Mouse (Mus musculus): ENCODE measurements around the gene Slc43a1. TPM values are rescaled to one million over a fixed set of nuclear protein-coding genes. Genes with fewer than 3 reads are reported as not detected.

Gene Slc43a1
- total RNA-seq, 1 experiment, result 30.2 TPM

- H3K27ac ChIP-seq (ENCODE audit: insufficient read depth, low read depth, low read length, poor library complexity, severe bottlenecking), result no peak overlapping the region
- H3K36me3 ChIP-seq (ENCODE audit: control insufficient read depth, insufficient read depth, low read length, poor library complexity, severe bottlenecking), result no peaks in the 10 kb centered on the region
- peak overlapping the region; percentile 78 to 89 for H3K4me3 ChIP-seq (ENCODE audit: insufficient read depth in 1 of 2, low read depth in 1 of 2, low read length in 2 of 2, poor library complexity in 1 of 2, severe bottlenecking in 1 of 2)
- in situ Hi-C loops (cut with MboI; ENCODE audit: low sequenced_read_pairs in 2 of 2, unreplicated experiment in 2 of 2), result no loop called here
- TF ChIP-seq HCFC1 (IDR thresholded peaks at IDR 0.05; ENCODE audit: borderline replicate concordance, insufficient read depth, low read length) (no peak), MAFK (IDR thresholded peaks at IDR 0.05; ENCODE audit: insufficient read depth, low read depth, low read length) (no peak), ZNF384 (IDR thresholded peaks at IDR 0.05; ENCODE audit: low read depth, low read length) (no peak), CHD2 (IDR thresholded peaks at IDR 0.05; ENCODE audit: low read depth, low read length) (no peak), ZC3H11A (IDR thresholded peaks at IDR 0.05; ENCODE audit: borderline replicate concordance, low read depth, low read length) (no peak)
- no peak for DNase-seq (ENCODE audit: low read depth, low spot score)
- peak overlapping the region; percentile 54; the same call in 1 of the 2 replicates for H3K9ac ChIP-seq (ENCODE audit: insufficient read depth, low read depth, low read length, poor library complexity, severe bottlenecking)
- H3K9me3 ChIP-seq (ENCODE audit: control insufficient read depth, insufficient read depth, low read depth, low read length), result no peaks in the 10 kb centered on the region
- H3K4me1 ChIP-seq (ENCODE audit: control insufficient read depth in 2 of 2, insufficient read depth in 2 of 2, low read length in 2 of 2, poor library complexity in 1 of 2), result peaks cover 0 to 14% of the 10 kb centered on the region in 2 experiments; a peak in 2 of 4 replicates
These were observed 48.2 kb downstream of the Slc43a1 start for GRCm38 (mm10) chr2:84886821-84887281.

DNA sequence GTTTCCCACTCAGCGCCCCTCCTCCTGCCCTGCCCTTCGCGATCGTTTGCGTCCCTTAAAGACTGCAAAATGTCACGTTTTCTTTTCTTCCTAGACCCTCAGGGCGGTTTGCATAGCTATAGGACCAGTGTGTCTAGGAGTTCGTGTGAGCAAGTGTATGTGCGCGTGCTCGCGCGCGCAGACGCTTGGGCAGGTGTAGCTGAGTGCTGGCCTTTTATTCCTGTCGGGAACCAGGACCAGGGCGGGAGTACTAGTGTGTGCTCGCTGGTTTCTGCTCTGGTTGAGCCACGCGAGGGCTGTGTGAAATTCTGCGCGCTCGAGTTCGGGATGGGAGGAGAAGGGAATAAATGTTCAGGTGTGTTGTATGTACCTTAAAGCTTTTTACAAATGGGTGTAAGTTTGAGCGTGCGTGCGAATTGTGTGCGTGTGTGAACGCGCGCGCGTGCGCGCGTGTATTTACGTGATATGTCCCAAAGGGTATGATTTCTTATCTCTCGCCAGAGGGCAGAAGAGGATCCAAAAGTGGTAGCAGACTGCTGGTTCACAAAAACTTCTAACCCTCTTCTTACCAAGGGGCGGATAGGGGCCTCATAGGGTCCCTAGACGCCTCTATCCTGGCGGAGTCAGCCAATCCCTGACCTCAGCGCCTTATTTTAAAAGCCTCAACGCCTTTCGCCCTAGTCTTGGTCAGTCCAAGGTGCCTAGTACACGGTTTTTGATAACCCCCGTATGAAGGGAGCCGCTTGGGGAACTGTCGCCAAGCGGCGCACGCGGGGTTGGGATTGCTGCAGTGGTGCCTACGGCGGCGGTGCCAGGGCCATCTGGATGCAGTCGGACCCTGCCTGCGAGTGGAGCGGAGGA is 49.0 kb downstream of the Slc43a1 start:
- H3K27ac ChIP-seq (ENCODE audit: insufficient read depth, low read depth, low read length, poor library complexity, severe bottlenecking), result no peak overlapping the region
- peaks cover 0 to 12% of the 10 kb centered on the region in 2 experiments; a peak in 2 of 4 replicates for H3K4me1 ChIP-seq (ENCODE audit: control insufficient read depth in 2 of 2, insufficient read depth in 2 of 2, low read length in 2 of 2, poor library complexity in 1 of 2)
- peak overlapping the region; percentile 20; the same call in 1 of the 2 replicates for H3K9ac ChIP-seq (ENCODE audit: insufficient read depth, low read depth, low read length, poor library complexity, severe bottlenecking)
- DNase-seq (ENCODE audit: low read depth, low spot score), result no peak
- TF ChIP-seq CHD2 (IDR thresholded peaks at IDR 0.05; ENCODE audit: low read depth, low read length), result no peak
- no peak for TF ChIP-seq ZNF384 (IDR thresholded peaks at IDR 0.05; ENCODE audit: low read depth, low read length)
- TF ChIP-seq ZC3H11A (IDR thresholded peaks at IDR 0.05; ENCODE audit: borderline replicate concordance, low read depth, low read length), result no peak
- no peak; the same call in 1 of the 2 replicates for TF ChIP-seq HCFC1 (IDR thresholded peaks at IDR 0.05; ENCODE audit: borderline replicate concordance, insufficient read depth, low read length)
- TF ChIP-seq MAFK (IDR thresholded peaks at IDR 0.05; ENCODE audit: insufficient read depth, low read depth, low read length), result no peak
- no peaks in the 10 kb centered on the region for H3K9me3 ChIP-seq (ENCODE audit: control insufficient read depth, insufficient read depth, low read depth, low read length)
- H3K4me3 ChIP-seq (ENCODE audit: insufficient read depth in 1 of 2, low read depth in 1 of 2, low read length in 2 of 2, poor library complexity in 1 of 2, severe bottlenecking in 1 of 2), result peak overlapping the region; percentile 78 to 89
- H3K36me3 ChIP-seq (ENCODE audit: control insufficient read depth, insufficient read depth, low read length, poor library complexity, severe bottlenecking), result no peaks in the 10 kb centered on the region
- in situ Hi-C loops (cut with MboI; ENCODE audit: low sequenced_read_pairs in 2 of 2, unreplicated experiment in 2 of 2), result no loop called here

GRCm38 (mm10) chr2:84888657-84889315 is 50.1 kb downstream of the Slc43a1 start:
- H3K9me3 ChIP-seq (ENCODE audit: control insufficient read depth, insufficient read depth, low read depth, low read length), result no peaks in the 10 kb centered on the region
- H3K4me1 ChIP-seq (ENCODE audit: control insufficient read depth in 2 of 2, insufficient read depth in 2 of 2, low read length in 2 of 2, poor library complexity in 1 of 2), result peaks cover 0 to 12% of the 10 kb centered on the region in 2 experiments; a peak in 2 of 4 replicates
- no peak for TF ChIP-seq ZC3H11A (IDR thresholded peaks at IDR 0.05; ENCODE audit: borderline replicate concordance, low read depth, low read length)
- no peak for TF ChIP-seq ZNF384 (IDR thresholded peaks at IDR 0.05; ENCODE audit: low read depth, low read length)
- no peak for TF ChIP-seq MAFK (IDR thresholded peaks at IDR 0.05; ENCODE audit: insufficient read depth, low read depth, low read length)
- TF ChIP-seq HCFC1 (IDR thresholded peaks at IDR 0.05; ENCODE audit: borderline replicate concordance, insufficient read depth, low read length), result no peak
- TF ChIP-seq CHD2 (IDR thresholded peaks at IDR 0.05; ENCODE audit: low read depth, low read length), result no peak
- peak overlapping the region; percentile 47 to 61 for H3K4me3 ChIP-seq (ENCODE audit: insufficient read depth in 1 of 2, low read depth in 1 of 2, low read length in 2 of 2, poor library complexity in 1 of 2, severe bottlenecking in 1 of 2)
- H3K36me3 ChIP-seq (ENCODE audit: control insufficient read depth, insufficient read depth, low read length, poor library complexity, severe bottlenecking), result no peaks in the 10 kb centered on the region
- DNase-seq (ENCODE audit: low read depth, low spot score), result peak; percentile 82
- no peak overlapping the region; the same call in 1 of the 2 replicates for H3K9ac ChIP-seq (ENCODE audit: insufficient read depth, low read depth, low read length, poor library complexity, severe bottlenecking)
- in situ Hi-C loops (cut with MboI; ENCODE audit: low sequenced_read_pairs in 2 of 2, unreplicated experiment in 2 of 2), result no loop called here
- no peak overlapping the region for H3K27ac ChIP-seq (ENCODE audit: insufficient read depth, low read depth, low read length, poor library complexity, severe bottlenecking)

GRCm38 (mm10) chr2:84889316-84890044 is 50.8 kb downstream of the Slc43a1 start:
- no peak for TF ChIP-seq MAFK (IDR thresholded peaks at IDR 0.05; ENCODE audit: insufficient read depth, low read depth, low read length)
- TF ChIP-seq ZNF384 (IDR thresholded peaks at IDR 0.05; ENCODE audit: low read depth, low read length), result peak; percentile 71; the same call in 1 of the 2 replicates
- no peak for TF ChIP-seq CHD2 (IDR thresholded peaks at IDR 0.05; ENCODE audit: low read depth, low read length)
- TF ChIP-seq ZC3H11A (IDR thresholded peaks at IDR 0.05; ENCODE audit: borderline replicate concordance, low read depth, low read length), result no peak
- Histone ChIP-seq H3K9me3 (ENCODE audit: control insufficient read depth, insufficient read depth, low read depth, low read length) (no peaks in the 10 kb centered on the region), H3K4me1 (ENCODE audit: control insufficient read depth in 2 of 2, insufficient read depth in 2 of 2, low read length in 2 of 2, poor library complexity in 1 of 2) (peaks cover 0 to 12% of the 10 kb centered on the region in 2 experiments; a peak in 2 of 4 replicates), H3K4me3 (ENCODE audit: insufficient read depth in 1 of 2, low read depth in 1 of 2, low read length in 2 of 2, poor library complexity in 1 of 2, severe bottlenecking in 1 of 2) (peak overlapping the region; percentile 47 to 61), H3K9ac (ENCODE audit: insufficient read depth, low read depth, low read length, poor library complexity, severe bottlenecking) (no peak overlapping the region; the same call in 1 of the 2 replicates), H3K36me3 (ENCODE audit: control insufficient read depth, insufficient read depth, low read length, poor library complexity, severe bottlenecking) (no peaks in the 10 kb centered on the region), H3K27ac (ENCODE audit: insufficient read depth, low read depth, low read length, poor library complexity, severe bottlenecking) (no peak overlapping the region)
- DNase-seq (ENCODE audit: low read depth, low spot score), result no peak
- in situ Hi-C loops (cut with MboI; ENCODE audit: low sequenced_read_pairs in 2 of 2, unreplicated experiment in 2 of 2), result no loop called here

Data from ES-E14 (cell line).